Mouse (Mus musculus): Measurements from ENCODE around the gene Tlk1.

DNA sequence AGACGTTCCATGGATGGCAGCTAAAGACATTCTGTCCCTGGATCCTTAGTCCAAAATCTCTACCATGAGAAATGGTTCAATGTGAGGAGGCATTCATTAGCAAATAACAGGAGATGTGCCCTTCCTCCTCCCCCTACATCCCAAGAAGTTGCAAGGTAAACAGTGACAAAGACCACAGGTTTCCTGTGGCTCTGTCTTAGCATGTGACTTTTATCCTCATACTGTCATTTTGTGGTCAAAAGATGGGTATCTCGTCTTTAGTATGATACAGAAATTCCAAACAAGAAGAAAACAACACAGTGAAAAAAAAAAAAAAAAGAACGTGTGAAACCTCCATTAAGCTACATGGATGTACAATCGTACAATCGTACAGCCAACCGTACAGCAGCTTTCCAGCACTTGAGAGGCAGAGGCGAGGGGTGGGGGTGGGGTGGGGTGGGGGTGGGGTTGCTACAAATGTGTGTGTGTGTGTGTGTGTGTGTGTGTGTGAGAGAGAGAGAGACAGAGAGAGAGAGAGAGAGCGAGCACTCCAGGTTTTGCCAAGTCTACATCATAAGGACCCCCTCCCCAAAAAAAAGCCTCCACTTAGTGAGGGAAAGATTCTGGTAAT, 26.8 kb upstream of the Tlk1 start:
- TF ChIP-seq POLR2A (IDR thresholded peaks at IDR 0.05; ENCODE audit: low read depth, low read length) (no peak), CTCF (conservative IDR thresholded peaks at IDR 0.05; ENCODE audit: insufficient read depth, insufficient read length, low read depth, low read length) (no peak)
